Mouse (Mus musculus): ENCODE results near the gene Asic5.

Asic5 gene

DNA sequence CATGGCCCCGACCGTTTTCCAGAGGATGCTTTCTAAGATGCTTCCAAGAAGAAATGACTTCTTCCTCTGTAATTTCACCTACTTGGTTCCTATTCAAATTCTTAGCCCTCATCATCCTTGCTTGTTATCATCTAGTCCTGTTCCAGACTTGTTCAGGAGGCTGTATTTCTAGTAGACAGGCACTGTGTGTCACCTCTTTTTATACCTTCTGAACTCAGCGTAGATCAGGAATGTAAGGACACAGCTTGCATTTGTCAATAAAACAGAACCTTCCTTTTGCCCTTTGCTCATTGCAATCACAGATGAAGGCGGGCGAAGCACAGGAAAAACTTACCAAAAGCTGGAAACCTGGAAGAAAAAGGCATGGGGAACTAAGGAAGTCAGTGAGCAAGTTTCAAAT is at the start of gene Asic5:
TSS of gene Asic5 (plus strand) at position 301 of the 400 bp plus-strand sequence.
- DNase-seq (ENCODE audit: low spot score in 2 of 2): no peak

DNA sequence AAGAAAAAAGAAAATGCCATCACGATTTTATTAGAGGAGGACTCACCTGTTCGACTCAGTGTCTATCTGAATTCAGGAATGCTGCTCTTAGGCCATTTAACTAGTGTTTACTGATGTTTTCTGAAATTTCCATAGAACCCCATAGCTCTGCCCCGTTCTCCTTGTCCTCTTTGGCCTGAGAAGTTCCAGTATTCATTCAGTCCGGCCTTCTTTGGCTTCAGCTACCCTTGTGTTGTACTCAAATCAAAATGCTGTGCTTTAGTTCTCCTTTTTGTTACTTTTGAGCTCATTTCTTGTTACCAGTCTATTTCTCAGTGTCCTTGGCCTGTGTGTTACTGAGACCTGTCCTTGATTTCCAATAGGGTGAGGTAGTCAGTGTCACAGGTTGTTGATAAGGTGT is 48.7 kb upstream of the Asic5 start:
- DNase-seq (ENCODE audit: low spot score in 2 of 2): no peak

DNA sequence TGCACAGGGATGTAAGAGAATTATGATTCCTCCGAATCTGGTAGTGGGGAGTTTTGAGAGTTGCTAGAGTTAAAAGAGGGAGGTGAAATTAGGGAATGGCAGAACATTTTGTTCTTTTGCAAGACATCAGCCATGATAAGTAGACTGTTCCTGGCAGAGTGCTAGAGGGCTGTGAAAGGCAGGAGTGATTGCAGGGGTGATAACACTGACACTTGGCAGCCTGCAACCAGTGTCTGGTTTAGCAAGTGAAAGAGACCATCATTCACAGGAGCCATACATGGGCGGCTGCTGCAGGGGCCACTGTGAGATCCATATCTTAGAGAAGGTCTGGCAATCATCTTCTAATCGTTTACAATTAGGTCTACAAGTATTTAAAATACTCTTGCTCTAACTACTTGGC is 43.2 kb upstream of the Asic5 start:
- DNase-seq (ENCODE audit: low spot score in 2 of 2): no peak

DNA sequence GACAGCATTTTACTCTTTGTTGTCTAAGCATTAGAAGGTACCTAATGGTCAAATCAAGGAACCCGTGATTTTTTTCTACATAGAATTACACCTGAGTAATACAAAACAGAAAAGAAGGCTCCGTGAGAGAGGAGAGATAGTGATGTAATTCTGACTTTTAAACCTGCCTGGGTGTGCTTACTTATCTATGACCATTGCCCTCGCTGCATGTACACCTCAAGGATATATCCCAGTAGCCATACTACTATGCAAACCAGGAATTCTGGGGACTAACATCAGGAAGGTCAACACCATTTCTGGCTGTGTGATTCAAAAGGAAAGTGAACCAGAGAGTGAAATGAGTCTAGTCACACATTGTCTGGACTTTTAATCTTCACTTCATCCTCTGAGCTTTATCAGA is 39.7 kb upstream of the Asic5 start:
- DNase-seq (ENCODE audit: low spot score in 2 of 2): no peak

DNA sequence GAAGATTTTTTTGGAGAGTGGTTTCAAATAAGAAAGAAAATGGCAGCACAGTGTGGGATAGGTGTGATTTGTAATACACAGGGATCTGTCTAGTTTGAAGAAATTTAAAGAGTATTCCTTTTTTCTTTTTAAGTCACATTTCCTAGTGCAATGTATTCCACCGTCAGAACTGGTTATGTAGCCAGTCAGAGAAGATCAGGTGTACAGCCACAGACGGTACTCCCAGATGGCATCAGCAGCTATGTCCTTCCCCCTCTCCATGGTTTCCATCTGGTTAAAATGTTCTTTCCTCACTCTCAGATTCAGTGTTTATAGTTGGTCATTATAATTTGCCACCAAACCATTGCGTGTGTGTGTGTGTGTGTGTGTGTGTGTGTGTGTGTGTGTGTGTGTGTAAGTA is 39.0 kb upstream of the Asic5 start:
- DNase-seq (ENCODE audit: low spot score in 2 of 2): no peak

DNA sequence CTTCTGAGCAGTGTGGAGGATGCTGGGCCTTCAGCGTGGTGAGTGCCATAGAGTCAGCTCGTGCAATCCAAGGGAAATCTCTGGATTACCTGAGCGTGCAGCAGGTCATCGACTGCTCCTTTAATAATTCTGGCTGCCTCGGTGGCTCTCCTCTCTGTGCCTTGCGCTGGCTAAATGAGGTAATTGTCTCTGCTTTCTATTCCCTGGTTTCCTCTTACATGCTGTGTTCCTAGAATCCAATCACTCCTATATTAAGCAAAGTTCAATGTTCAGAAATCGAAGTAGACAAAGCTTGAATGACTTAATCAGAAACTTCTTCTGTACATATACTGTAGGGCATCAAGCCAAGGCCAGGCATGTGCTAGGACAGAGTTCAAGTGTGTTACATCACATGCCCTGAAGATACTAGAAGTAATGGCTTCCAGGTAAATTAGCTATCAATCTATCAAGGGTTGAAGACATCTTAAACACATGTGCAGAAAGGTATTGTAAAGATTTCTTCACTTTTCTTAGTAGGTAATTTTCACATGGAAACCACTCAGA is 37.2 kb upstream of the Asic5 start:
- DNase-seq (ENCODE audit: low spot score in 2 of 2): no peak

DNA sequence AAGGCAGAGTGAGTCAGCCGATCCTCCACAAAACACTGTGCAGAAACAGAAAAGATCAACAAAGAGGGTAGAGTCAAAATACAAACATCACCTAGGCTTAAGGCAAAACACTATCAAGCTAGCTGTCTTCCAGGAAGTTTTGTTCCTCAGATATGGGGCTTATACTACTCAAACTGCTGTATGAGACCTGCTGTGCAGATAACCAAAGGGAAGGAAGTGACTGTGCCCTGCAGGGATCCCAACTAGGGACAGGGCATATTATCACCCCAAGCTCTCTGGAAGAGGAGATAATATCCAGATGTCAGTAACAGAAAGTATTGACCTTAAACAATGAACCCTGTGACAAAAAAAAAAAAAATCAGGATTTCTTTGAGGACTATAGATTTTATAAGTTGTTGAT is 33.0 kb upstream of the Asic5 start:
- DNase-seq (ENCODE audit: low spot score in 2 of 2): no peak

DNA sequence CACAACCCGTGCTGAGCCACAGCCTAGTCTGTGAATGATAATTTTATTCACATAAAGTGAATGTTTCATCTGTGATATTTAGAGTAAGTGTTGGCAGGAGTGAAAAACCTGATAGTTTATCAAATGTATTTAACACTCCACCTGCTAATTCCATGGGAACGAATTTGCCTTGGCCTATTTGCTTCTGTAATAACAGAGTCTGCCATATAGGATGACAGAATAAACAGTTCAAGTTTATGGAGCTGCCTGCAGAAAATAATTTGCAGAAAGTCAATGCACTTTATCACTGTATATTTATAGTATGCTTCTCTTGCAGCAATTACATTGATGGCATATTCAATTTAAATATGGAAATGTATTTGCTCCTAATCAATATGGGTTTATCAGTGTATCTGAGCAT is 30.3 kb upstream of the Asic5 start:
- DNase-seq (ENCODE audit: low spot score in 2 of 2): no peak

DNA sequence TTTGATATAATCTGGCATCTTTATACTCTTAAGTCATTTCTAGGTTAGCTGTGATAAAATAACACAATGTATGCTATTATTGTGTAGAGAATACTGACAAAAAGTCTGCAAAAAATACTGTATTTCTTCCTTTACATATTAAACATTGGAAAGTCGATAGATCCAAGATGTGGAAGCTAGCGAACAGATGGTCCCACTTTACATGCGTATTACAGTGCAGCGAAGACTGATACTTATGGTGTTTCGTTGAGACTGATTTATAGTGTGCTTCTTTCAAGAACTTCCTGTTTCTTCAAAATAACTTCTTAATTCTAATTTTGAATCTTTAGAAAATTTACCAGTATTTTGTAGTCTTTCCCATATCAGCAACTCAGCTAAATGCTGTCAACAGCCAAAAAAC is 24.6 kb upstream of the Asic5 start:
- no peak for DNase-seq (ENCODE audit: low spot score in 2 of 2)

DNA sequence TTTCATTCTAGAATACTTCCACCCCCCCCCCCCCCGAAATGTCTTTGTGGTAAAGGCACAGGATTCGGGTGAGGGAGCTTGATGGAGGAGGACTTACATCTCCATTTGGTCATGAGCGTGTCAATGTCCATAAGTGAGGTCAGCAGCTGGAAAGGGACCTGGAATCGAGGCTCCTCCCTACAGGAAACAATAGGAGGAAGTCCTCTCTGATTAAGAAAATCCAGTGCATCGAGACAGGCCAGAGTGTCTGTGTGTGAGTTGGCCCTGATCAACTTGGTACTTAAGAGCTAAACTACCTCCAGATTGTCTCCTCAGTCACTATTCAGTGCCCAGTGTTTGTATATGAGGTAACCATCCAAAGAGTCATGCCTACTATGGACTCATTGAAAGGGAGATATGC is 20.8 kb upstream of the Asic5 start:
- DNase-seq (ENCODE audit: low spot score in 2 of 2): no peak

DNA sequence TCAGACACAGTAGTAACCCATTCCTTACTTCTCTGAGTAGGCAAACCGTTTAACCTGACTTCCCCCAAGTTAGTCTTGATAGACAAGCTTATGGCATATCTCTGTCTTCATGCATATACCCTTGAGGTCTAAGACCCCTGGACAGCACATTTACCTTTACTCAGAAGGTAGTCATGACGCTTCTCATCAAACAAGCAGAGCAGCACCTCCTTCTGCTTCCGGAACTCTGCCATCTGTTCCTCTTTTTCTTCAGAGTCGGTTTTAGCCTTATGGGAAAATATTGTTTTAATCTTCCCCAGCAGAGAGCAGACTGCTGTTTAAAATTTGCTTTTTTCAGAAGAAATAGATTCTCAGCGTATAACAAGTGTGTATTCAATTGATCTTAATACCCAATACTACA is 18.3 kb upstream of the Asic5 start:
- no peak for DNase-seq (ENCODE audit: low spot score in 2 of 2)

DNA sequence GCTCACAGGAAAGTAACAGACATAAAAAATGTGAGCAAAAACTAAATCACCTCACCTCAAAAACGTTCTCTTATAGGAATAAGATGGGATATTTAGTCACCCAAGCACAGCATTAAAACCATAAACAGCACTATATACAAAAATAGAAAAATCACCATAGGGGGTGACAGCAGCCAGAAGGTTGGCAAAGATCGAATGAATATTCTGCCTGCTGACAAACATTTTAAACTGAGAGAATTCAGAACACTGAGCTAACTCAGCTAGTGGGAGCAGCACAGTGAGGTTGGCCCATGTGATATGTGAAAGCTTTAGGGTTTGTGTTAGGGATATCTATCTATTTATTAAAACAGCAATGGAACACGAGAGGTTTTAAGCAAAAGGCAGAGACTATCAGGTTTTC is 17.5 kb upstream of the Asic5 start:
- no peak for DNase-seq (ENCODE audit: low spot score in 2 of 2)

DNA sequence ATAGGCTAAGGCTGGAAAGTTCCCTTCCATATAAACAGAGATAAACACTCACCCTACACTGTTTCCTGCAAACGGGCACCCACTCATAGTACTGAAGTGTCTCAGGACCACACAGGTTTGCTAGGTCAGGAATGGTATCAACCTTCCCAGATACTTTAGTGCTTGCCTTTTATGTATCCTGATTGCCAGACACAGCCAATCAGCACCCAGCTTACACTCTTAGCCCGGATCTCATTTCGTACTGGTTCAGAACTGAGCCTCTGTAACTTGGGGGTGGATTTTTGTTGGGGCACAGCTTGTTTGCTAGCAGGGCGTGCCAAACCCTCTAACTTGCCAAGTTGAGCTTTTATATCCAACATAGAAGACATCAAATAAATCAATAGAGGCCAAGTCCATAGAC is 6.5 kb upstream of the Asic5 start:
- no peak for DNase-seq (ENCODE audit: low spot score in 2 of 2)

DNA sequence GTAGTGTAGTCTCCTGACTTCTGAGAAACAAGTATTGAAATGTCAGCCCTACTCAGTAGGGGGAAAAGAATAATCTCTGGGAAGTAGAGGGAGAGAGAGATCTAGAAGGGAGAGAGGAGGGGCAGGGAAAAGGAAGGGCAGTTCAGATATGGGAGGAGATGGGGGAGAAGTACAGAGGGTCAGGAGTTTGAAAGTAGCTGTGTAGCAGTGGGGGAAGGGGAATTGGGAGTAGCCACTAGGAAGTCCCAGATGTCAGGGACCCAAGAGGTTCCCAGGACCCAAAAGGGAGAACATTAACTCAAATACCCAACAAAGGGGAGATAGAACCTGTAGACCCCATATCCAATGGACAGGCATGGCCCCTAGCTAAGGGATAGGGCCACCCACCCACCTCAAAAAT is 6.0 kb upstream of the Asic5 start, which contains the start of gene Tdo2:
TSS of gene Tdo2 (minus strand) at position 101 of the 400 bp plus-strand sequence.
- no peak for DNase-seq (ENCODE audit: low spot score in 2 of 2)

DNA sequence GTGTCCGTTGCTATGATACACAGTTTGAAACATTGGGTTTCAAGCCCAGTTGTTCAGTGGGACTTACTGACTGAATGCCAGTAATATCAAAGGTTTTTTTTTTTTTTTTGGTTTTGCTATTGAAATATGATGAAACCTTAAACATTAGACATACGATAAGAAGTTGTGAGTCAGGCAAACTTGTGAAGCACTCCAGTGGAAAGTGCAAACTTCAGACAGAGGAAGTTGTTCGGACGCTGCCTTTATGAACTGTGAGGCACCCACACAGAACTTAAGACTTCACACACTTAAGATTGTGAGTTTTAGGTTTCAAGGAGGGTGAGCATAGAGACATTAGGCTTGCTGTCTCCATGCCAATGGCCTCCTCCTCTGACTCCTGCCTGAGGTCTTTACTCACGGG is 514 bp upstream of the Asic5 start:
- DNase-seq (ENCODE audit: low spot score in 2 of 2): no peak

DNA sequence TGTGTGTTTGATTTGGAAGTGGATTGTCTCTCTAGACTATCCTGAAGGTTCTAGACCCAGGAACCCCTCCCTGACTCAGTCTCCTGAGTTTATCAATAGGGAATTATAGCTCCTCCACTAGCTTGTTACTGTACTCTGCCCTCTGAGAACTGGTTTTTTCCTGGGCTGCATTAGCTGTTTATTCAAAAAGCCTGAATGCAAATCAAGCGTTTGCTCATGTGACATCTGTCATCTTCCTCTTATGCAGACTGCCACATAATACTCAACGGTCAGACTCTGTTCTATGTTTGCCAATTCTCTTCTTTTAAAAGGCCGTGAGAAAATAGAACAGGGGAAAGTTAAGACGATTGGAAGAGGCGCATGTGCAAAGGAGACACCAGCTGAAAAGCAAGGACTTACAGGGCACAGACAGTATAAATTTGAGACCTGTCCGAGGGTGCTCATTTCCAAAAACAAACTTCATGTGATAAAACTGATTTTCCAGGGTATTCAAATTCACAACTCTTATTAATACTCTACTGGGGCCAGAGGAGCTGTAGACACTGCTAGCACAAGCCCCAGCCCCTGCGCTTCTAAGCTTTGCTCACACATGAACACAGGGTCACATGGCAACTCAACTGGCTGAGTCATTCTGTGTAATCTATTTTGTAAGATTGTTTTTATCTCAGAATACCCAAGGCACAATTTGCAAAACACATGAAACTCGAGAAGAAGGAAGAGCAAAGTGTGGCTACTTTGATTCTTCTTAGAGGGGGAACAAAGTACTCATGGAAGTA is 1.2 kb downstream of the Asic5 start:
- no peak for DNase-seq (ENCODE audit: low spot score in 2 of 2)

DNA sequence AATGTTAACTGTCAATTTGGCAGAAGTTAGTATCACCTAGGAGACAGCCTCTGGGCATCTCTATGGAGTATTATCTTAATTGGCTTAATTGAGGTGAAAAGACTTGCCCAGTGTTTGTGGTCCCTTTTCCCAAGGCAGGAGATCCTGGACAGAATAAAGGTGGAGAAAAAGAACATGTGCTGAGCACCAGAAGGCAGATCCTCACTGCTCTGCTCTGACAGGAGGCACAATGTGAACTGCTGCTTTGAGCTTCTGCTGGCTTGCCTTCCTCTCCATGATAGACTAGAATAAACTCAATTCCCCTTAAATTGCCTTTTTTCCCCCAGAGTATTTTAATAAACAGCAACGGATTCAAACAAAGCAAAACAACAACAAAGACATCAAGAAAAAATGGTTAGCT is 3.0 kb downstream of the Asic5 start:
- DNase-seq (ENCODE audit: low spot score in 2 of 2): no peak

DNA sequence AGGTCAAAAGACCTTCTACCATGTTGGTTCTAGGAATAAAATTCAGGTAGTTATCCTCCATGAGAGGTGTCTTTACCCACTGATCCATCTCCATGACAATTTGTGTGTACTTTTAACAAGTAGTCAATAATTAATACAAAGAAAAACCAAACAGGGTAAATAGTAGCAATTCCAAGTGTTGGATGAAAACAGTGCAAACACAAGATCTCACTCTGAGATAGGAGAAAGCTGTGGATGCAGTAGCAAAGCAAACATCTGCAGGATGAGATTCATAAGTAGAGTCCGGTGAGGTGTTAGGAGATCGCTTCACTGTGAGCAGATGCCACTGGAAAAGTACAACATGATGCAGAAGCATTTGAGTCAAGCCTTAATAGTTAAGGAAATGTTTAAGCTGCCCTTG is 4.0 kb downstream of the Asic5 start:
- DNase-seq (ENCODE audit: low spot score in 2 of 2): no peak

DNA sequence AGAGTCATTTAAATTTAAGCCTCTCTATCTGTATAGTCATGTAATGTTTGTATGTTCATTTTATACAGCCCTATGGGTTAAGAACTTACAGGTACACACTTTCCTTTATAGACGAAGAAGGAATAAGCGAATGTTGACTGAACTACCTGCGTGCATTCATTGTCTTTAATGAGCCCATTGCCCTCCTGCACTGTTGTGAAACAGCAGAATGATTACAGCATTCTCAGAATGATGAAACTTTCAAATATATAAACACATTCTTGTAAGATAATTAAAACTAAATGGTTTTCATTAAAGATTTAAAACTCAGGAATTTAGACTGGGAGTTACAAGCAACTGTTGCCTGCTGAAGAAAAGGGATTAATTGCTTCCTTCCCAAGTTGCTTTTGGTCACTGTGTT is 5.5 kb downstream of the Asic5 start:
- no peak for DNase-seq (ENCODE audit: low spot score in 2 of 2)

DNA sequence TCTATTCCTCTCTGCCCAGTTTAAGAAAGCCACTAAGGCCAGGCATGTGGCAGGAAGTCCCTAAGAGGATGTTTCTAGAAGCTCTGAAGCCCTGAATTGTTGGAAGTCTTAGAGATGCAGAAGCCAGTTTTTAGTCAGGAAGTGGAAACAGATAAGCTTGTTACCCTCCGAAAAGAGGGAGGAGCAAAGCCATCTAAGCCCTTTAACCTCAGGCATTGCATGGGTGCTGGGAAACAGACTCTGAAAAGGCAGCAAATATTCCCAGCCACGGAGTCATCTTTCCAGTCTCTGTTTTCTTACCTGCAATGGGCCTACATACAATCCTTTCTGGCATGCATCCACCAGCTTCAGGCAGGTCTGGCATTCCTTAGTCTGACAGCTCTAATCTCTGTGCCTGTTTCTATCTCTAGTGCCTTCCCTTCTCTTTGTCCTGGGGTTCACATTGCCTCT is 7.6 kb downstream of the Asic5 start:
- DNase-seq (ENCODE audit: low spot score in 2 of 2): no peak

DNA sequence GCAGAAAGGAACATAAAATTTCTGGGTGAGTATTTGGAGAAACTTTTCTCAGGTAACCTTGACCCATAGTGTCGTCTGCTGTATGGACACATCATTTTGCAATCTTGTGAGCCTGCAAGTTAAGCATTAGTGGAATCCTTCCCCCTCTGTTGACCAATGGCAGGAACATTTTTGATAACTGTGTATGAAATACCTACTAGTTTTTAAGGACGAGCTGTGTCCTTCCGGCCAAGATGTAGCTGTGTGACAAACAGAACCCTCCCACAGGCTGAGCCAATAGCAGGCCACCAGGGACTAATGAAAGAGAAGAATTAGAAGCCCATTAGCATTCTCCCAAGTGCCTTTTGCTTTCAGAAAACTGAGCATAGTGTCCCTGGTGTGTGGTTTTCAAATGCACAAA is 8.4 kb downstream of the Asic5 start:
- no peak for DNase-seq (ENCODE audit: low spot score in 2 of 2)

DNA sequence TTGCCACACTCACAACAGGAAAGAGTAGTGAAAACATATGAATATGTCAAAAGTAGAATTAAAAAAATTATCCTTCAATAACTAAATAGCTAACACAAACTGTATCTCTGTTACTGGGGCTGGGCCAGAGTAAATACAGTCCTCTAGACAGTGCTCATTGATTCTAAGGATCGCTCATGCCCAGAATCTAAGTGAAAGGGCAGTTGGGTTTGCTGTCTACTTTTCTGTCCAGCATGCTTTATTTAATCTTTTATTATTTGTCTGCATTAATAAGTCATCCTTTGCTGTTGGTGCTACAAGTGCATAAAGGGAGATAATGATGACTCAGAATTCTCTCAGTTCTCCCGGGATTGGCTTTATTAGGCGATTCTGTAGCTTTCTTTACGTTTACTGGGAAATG is 13.3 kb downstream of the Asic5 start:
- no peak for DNase-seq (ENCODE audit: low spot score in 2 of 2)

DNA sequence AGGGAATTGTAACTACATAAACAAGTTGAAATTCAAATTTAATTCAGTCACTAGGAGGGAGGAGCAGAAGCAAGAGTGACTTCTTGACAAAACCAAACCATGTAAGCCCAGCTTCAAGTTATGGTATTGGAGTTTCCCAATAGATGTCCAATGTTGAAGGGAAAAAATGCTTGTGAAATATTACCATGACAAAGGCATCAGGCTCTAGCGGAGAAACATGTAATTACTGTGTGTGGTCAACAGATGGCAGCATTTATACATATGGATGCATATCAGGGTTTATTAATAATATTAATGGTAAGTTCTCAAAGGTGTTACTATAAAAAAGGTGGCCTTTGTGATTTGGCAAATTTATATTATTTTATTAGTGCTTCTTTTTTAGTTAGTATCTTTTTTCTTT is 13.9 kb downstream of the Asic5 start:
- peak; percentile 4 to 12 for DNase-seq (ENCODE audit: low spot score in 2 of 2)

DNA sequence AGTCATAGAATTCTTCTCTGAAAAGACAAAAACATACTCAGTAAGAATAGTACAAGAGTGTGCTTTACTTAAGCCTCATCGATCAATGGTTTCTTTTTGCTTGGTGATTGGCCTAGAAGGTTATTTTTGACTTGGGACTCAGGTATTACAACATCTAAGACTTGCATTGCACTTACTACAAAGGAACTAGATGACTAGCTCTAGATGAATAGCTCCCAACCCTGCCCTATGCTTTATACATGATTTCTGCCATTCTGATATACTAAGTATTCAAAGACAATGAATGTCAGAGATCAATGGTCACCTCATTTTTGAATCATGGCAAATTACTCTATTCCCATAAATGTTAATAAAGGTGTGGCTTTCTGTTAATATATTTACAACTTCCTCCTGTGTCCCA is 24.9 kb downstream of the Asic5 start:
- DNase-seq (ENCODE audit: low spot score in 2 of 2): no peak
